Mouse (Mus musculus) neural tube, embryonic 12.5 days (tissue): Measurements from ENCODE around the gene Slx1b. TPM values are rescaled to one million over a fixed set of nuclear protein-coding genes. Genes with fewer than 3 reads are reported as not detected.
"Not testable (repeated sequence)": the region's sequence is repeated elsewhere in the genome, so short reads cannot be mapped to it uniquely, and the experiment has no call there.

Experiments
- ATAC-seq: fragments of 200-750 bp; cut with Nextera tagmentation; 2 replicates; pipeline ENCODE4 v1.8.0; 2017; ENCODE audit warnings: low read depth, mild to moderate bottlenecking, moderate TSS enrichment, moderate library complexity; ENCODE audit not compliant: low FRiP score
- H3K27ac ChIP-seq: fragments of 300-500 bp; sonication (generic); 2 replicates; pipeline ENCODE4 v1.5.1; 2016
- H3K27me3 ChIP-seq: fragments of 300-500 bp; sonication (generic); replicated peaks from 2 replicates; pipeline ENCODE4 v1.6.1; 2016; ENCODE audit warnings: mild to moderate bottlenecking
- H3K36me3 ChIP-seq: fragments of 300-500 bp; sonication (generic); 2 replicates; pipeline ENCODE4 v1.6.1; 2016; ENCODE audit warnings: mild to moderate bottlenecking
- H3K4me1 ChIP-seq: fragments of 300-500 bp; sonication (generic); 2 replicates; pipeline ENCODE4 v1.6.1; 2016
- H3K4me2 ChIP-seq: fragments of 300-500 bp; sonication (generic); replicated peaks from 2 replicates; pipeline ENCODE4 v1.6.1; 2016; ENCODE audit warnings: mild to moderate bottlenecking
- H3K4me3 ChIP-seq: fragments of 300-500 bp; sonication (generic); 2 replicates; pipeline ENCODE4 v1.5.1; 2016
- H3K9ac ChIP-seq: fragments of 300-500 bp; sonication (generic); 2 replicates; pipeline ENCODE4 v1.6.1; 2016; ENCODE audit warnings: mild to moderate bottlenecking
- H3K9me3 ChIP-seq: fragments of 300-500 bp; sonication (generic); 2 replicates; pipeline ENCODE4 v1.6.1; 2016; ENCODE audit warnings: mild to moderate bottlenecking
- WGBS: fragments of 180-500 bp; shearing (Covaris S2); methylation state at CpG from one replicate; pipeline ENCODE4 v1.1.7; 2016; 5-methylcytosine and 5-hydroxymethylcytosine counted together
- polyA plus RNA-seq: library from polyadenylated mRNA; unstranded; fragments of >200 nt; fragmentation: Nextera tagmentation; extraction: Ambion mirVana; gene quantifications from 2 replicates; pipeline ENCODE4 v1.2.1, GENCODE M21; 2016

Gene Slx1b
- polyA plus RNA-seq, 1 experiment from 2014 or later = 17.9 TPM

DNA sequence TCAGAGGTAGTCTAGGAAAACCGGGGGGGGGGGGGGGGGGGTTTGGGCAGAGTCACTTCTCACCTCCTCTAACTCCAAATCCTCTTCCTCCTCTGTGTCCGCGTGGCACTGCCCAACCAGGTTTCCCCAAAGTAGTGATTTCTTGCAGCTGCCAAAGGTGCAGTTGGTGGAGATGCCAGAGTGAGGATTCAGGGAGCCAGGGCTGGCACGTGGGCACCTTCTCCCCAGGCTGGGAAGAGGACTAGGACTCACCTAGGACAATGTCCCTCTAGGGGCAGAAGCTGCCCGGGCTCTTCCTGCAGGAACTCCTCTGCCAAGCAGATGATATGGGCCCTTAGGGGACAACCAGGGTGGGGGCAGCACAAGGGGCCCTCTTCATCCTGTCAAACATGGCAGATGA, 3.9 kb downstream of the Slx1b start:
- Histone ChIP-seq H3K9me3 (no peaks in the 10 kb centered on the region), H3K27ac (no peak overlapping the region), H3K4me1 (peaks cover 18% of the 10 kb centered on the region), H3K4me2 (no peak overlapping the region), H3K4me3 (no peak overlapping the region), H3K9ac (no peak overlapping the region), H3K36me3 (peaks cover 25% of the 10 kb centered on the region), H3K27me3 (no peaks in the 10 kb centered on the region)
- WGBS = 77% methylated on average over 5 of the region's 5 CpGs
- no peak for ATAC-seq

GRCm38 (mm10) chr7:126690737-126691136, 4.8 kb downstream of the Slx1b start:
- H3K9ac ChIP-seq = no peak overlapping the region
- H3K27me3 ChIP-seq = no peaks in the 10 kb centered on the region
- H3K9me3 ChIP-seq = no peaks in the 10 kb centered on the region
- peaks cover 12% of the 10 kb centered on the region; the same call in 1 of the 2 replicates for H3K4me1 ChIP-seq
- H3K4me3 ChIP-seq = no peak overlapping the region
- H3K27ac ChIP-seq = no peak overlapping the region
- WGBS = 83% methylated on average over 3 of the region's 3 CpGs
- H3K36me3 ChIP-seq = peaks cover 25% of the 10 kb centered on the region
- H3K4me2 ChIP-seq = no peak overlapping the region
- no peak for ATAC-seq

DNA sequence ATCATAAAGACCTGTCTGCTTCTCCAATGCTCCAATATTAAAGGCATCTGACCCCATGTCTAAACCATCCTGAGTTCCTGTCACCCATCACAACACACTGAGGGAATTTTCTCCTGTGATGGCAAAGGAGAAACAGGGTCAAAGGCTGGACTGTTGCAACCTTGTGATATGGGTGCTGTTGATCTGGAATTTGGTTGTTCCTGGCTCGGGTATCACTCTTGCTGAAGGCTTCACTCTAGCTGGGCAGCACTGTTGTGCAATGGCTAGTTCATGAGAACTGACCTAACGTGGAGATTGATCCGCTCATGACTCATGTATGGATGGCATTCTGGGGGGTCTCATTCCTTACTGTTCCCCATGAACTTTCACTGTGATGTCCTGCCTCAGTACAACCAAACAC, 6.6 kb downstream of the Slx1b start:
- no peak overlapping the region for H3K9ac ChIP-seq
- H3K9me3 ChIP-seq = no peaks in the 10 kb centered on the region
- no peak for ATAC-seq
- H3K36me3 ChIP-seq = peaks cover 25% of the 10 kb centered on the region
- H3K4me3 ChIP-seq = no peak overlapping the region
- peaks cover 6% of the 10 kb centered on the region; the same call in 1 of the 2 replicates for H3K4me1 ChIP-seq
- H3K4me2 ChIP-seq = no peak overlapping the region
- WGBS = 86% methylated on average over 3 of the region's 3 CpGs
- H3K27ac ChIP-seq = no peak overlapping the region
- no peaks in the 10 kb centered on the region for H3K27me3 ChIP-seq

GRCm38 (mm10) chr7:126688156-126688555, 7.4 kb downstream of the Slx1b start:
- not testable (repeated sequence) for H3K27me3 ChIP-seq, H3K4me1 ChIP-seq, H3K9me3 ChIP-seq, H3K27ac ChIP-seq, H3K4me3 ChIP-seq, ATAC-seq, H3K9ac ChIP-seq, H3K4me2 ChIP-seq
- 84% methylated on average over 4 of the region's 4 CpGs for WGBS
- peaks cover 25% of the 10 kb centered on the region for H3K36me3 ChIP-seq

DNA sequence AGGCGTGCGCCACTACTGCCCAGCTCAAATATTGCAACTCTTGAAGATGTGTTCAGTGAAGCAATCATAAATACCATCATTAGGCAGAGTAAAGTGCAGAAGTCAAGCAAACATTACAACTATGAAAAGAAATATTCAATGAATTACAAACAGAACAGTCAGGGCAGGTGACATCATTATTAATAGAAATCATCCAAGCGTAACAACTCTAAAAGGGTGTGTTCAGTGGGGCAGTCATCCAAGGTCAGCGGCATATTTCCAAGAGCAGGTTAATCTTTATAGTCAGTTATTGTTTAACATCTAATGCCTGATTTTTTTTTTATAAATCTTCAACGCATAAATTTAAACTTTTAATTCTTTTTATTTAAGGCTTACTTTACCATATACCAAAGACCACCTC, 14.4 kb downstream of the Slx1b start:
- WGBS = 96% methylated on average over 5 of the region's 5 CpGs
- no peak for ATAC-seq
- Histone ChIP-seq H3K27ac (no peak overlapping the region), H3K4me2 (no peak overlapping the region), H3K9ac (no peak overlapping the region), H3K9me3 (no peaks in the 10 kb centered on the region), H3K4me1 (no peaks in the 10 kb centered on the region), H3K36me3 (no peaks in the 10 kb centered on the region; the same call in 1 of the 2 replicates), H3K27me3 (no peaks in the 10 kb centered on the region), H3K4me3 (no peak overlapping the region)

DNA sequence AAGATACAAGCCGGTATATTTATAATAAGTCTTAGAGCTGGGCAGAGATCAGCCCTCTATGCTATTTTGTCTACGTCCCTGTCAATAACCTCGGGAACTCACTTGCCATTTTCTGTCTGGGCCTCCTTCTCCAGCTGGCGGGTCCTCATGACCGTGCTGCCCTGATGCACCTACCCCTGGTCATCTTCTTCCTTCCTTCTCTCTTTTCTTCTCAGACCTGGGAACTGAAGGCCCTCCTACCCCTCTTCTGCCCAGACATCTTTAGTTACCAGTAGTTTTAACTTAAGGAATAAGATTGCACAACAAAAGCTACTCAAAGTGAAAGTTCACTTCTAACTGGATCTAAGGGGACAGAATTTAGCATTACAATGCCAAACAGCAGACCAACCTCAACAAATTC, 15.9 kb downstream of the Slx1b start:
- no peak overlapping the region for H3K4me3 ChIP-seq
- WGBS = 94% methylated on average over 5 of the region's 5 CpGs

DNA sequence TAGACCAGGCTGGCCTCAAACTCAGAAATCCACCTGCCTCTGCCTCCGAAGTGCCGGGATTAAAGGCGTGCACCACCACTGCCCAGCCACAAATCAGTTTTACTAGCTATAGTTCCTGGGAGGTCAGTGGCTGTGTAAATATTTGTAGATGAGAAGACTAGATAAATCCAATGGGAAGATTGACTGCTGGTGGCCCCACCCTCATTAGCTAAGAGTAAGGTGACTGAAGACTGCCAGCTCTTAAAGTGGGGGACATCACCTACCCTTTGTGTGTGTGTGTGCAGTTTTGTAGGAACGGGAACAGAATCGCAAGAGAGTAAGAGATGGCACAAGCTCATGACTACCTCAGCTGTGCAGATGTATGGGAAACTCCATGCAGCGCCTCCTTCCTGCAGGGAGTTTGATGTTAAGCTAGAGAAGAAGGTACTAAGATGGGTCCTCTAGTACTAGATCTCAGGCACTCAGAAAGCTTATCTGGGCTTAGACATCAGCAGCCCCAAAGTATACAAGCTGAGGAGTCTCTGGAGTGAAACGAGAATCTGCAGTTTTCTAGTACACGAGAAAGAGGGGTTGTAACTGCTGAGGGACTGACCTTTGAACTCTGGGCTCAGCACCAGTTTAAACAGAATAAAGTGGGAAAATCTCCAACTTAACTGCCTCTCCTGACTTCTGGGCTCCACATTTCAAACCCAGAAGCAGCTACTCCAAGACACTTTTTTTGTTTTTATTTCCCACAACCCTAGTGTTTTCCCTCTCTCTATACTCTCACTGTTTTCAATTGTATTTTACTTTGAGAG, 16.8 kb downstream of the Slx1b start:
- H3K4me1 ChIP-seq = no peaks in the 10 kb centered on the region
- H3K36me3 ChIP-seq = peaks cover 3% of the 10 kb centered on the region; the same call in 1 of the 2 replicates
- H3K9me3 ChIP-seq = no peaks in the 10 kb centered on the region
- H3K27me3 ChIP-seq = no peaks in the 10 kb centered on the region
- H3K27ac ChIP-seq = no peak overlapping the region
- H3K9ac ChIP-seq = no peak overlapping the region
- ATAC-seq = no peak
- H3K4me2 ChIP-seq = no peak overlapping the region
- WGBS = 88% methylated on average over 8 of the region's 8 CpGs
- H3K4me3 ChIP-seq = no peak overlapping the region

More for the DNA sequence above, 15.9 kb downstream of the Slx1b start:
- no peak for ATAC-seq
- no peaks in the 10 kb centered on the region for H3K27me3 ChIP-seq
- no peak overlapping the region for H3K27ac ChIP-seq
- H3K9me3 ChIP-seq = no peaks in the 10 kb centered on the region
- H3K4me1 ChIP-seq = no peaks in the 10 kb centered on the region
- peaks cover 3% of the 10 kb centered on the region; the same call in 1 of the 2 replicates for H3K36me3 ChIP-seq
- H3K4me2 ChIP-seq = no peak overlapping the region
- H3K9ac ChIP-seq = no peak overlapping the region

- Histone ChIP-seq H3K4me1 (no peaks in the 10 kb centered on the region), H3K9ac (no peak overlapping the region), H3K27me3 (no peaks in the 10 kb centered on the region), H3K4me2 (no peak overlapping the region), H3K4me3 (no peak overlapping the region), H3K9me3 (no peaks in the 10 kb centered on the region), H3K36me3 (peaks cover 20% of the 10 kb centered on the region), H3K27ac (no peak overlapping the region)
- no peak for ATAC-seq
- 85% methylated on average over 4 of the region's 4 CpGs for WGBS
Observed at GRCm38 (mm10) chr7:126676631-126677220, 18.9 kb downstream of the Slx1b start.

- Histone ChIP-seq H3K9ac (no peak within 1 kb of the TSS), H3K27me3 (no peaks in the 10 kb centered on the region), H3K4me2 (no peak within 1 kb of the TSS), H3K27ac (no peak within 1 kb of the TSS), H3K4me1 (no peaks in the 10 kb centered on the region), H3K4me3 (no peak within 1 kb of the TSS), H3K36me3 (peaks cover 25% of the 10 kb centered on the region), H3K9me3 (no peaks in the 10 kb centered on the region)
- WGBS = 86% methylated on average over 1 of the region's 1 CpGs
- ATAC-seq = no peak
Observed at GRCm38 (mm10) chr7:126676207-126676606, 19.4 kb downstream of the Slx1b start, which contains the start of gene Sult1a1. Sult1a1 (minus strand) TSS chr7:126676432.

- 93% methylated on average over 8 of the region's 8 CpGs for WGBS
- no peak for ATAC-seq
- H3K9ac ChIP-seq = no peak overlapping the region
- no peak overlapping the region for H3K4me2 ChIP-seq
- no peaks in the 10 kb centered on the region for H3K4me1 ChIP-seq
- H3K9me3 ChIP-seq = no peaks in the 10 kb centered on the region
- no peak overlapping the region for H3K4me3 ChIP-seq
- peaks cover 27% of the 10 kb centered on the region for H3K36me3 ChIP-seq
- H3K27me3 ChIP-seq = no peaks in the 10 kb centered on the region
- H3K27ac ChIP-seq = no peak overlapping the region
Observed at GRCm38 (mm10) chr7:126675104-126675503, 20.5 kb downstream of the Slx1b start.

DNA sequence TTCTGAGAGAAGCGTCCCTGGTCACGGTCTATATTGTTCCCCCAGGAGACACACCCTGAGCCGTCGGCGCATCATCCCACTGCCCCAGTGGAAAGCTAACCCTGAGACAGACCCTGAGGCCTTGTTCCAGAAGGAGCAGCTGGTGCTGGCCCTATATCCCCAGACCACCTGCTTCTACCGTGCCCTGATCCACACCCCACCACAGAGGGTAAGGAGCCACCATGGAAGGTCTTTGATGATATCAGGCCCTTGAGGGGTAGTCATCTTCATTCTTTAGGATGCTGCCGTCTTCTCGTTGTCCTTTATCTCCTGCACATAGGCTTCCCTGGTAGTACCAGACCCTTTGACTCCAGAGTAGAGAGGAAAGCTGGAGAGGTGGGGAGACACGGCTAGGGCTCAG, 23.5 kb downstream of the Slx1b start:
- no peak for ATAC-seq
- Histone ChIP-seq H3K27me3 (no peaks in the 10 kb centered on the region), H3K9ac (no peak overlapping the region), H3K9me3 (no peaks in the 10 kb centered on the region), H3K4me2 (no peak overlapping the region), H3K27ac (no peak overlapping the region), H3K36me3 (peaks cover 34% of the 10 kb centered on the region), H3K4me3 (no peak overlapping the region), H3K4me1 (no peaks in the 10 kb centered on the region)
- WGBS = 94% methylated on average over 9 of the region's 9 CpGs

DNA sequence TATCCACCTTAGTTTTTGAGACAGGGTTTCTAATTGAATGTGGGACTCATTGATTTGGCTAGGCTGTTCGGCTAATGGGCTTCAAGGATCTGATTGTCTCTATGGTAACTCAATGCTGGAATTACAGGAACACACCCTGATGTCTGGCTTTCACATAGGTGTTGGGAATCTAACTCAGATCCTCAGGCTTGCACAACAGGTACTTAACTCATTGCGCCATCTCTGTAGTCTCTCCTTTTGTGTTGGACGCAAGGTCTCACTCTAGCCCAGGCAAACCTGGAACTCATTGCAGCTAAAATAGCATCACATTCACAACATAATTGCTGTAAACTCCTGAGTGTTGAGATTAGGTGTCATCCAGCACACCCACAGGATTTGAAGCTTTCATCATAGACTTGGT, 25.4 kb downstream of the Slx1b start:
- H3K9ac ChIP-seq = no peak overlapping the region
- WGBS = 96% methylated on average over 3 of the region's 3 CpGs
- no peaks in the 10 kb centered on the region for H3K9me3 ChIP-seq
- no peak overlapping the region for H3K27ac ChIP-seq
- ATAC-seq = no peak
- H3K4me1 ChIP-seq = no peaks in the 10 kb centered on the region
- H3K27me3 ChIP-seq = no peaks in the 10 kb centered on the region
- H3K4me2 ChIP-seq = no peak overlapping the region
- no peak overlapping the region for H3K4me3 ChIP-seq
- peaks cover 49% of the 10 kb centered on the region for H3K36me3 ChIP-seq
